Mouse (Mus musculus): Measurements from ENCODE around the gene Rprd2. TPM values are rescaled to one million over a fixed set of nuclear protein-coding genes. Genes with fewer than 3 reads are reported as not detected.
"Not testable (repeated sequence)": the region's sequence is repeated elsewhere in the genome, so short reads cannot be mapped to it uniquely, and the experiment has no call there.

Gene Rprd2
- polyA plus RNA-seq, 1 experiment from 2014 or later = 24.4 TPM

DNA sequence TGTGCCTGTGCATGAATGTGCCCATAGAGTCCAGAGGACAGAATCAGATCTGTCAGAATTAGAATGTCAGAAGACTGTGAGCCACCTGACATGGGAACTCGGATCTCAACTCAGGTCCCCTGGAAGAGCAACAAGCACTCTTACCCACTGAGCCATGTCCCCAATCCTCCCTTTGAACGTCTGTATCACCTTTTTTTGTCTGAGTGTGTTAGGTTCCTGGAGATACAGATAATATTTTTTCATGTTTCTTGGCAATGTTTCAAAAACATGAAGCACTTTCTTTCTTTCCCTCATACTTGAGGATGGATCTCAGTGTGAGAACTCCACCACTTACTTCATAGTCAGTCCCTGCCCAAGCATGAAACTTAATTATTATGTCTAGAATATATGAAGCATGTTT is 10.3 kb downstream of the Rprd2 start:
- H3K4me3 ChIP-seq = no peak overlapping the region
- peaks cover 20% of the 10 kb centered on the region for H3K36me3 ChIP-seq
- no peak overlapping the region for H3K4me2 ChIP-seq
- no peak for ATAC-seq (ENCODE audit: low FRiP score)
- H3K4me1 ChIP-seq (replicated peaks) = no peaks in the 10 kb centered on the region
- no peak overlapping the region for H3K9ac ChIP-seq
- H3K27ac ChIP-seq = no peak overlapping the region
- 65% methylated on average over 2 of the region's 2 CpGs for WGBS
- H3K9me3 ChIP-seq = no peaks in the 10 kb centered on the region
- no peaks in the 10 kb centered on the region for H3K27me3 ChIP-seq

DNA sequence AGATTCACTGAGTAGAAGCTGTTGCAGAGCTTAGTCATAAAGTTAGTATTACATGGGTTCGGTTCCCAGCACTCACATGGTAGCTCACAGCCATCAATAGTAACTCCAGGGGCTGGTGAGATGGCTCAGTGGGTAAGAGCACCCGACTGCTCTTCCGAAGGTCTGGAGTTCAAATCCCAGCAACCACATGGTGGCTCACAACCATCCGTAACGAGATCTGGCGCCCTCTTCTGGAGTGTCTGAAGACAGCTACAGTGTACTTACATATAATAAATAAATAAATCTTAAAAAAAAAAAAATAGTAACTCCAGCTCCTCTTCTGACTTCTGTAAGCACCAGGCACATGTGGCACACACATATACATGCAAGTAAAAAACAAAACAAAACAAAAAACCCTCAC is 11.0 kb downstream of the Rprd2 start:
- not testable (repeated sequence) for H3K27me3 ChIP-seq; ATAC-seq (ENCODE audit: low FRiP score); H3K4me1 ChIP-seq (replicated peaks); H3K9me3 ChIP-seq; H3K4me3 ChIP-seq; H3K9ac ChIP-seq; H3K27ac ChIP-seq; H3K4me2 ChIP-seq
- 94% methylated on average over 5 of the region's 6 CpGs for WGBS
- H3K36me3 ChIP-seq = peaks cover 20% of the 10 kb centered on the region

DNA sequence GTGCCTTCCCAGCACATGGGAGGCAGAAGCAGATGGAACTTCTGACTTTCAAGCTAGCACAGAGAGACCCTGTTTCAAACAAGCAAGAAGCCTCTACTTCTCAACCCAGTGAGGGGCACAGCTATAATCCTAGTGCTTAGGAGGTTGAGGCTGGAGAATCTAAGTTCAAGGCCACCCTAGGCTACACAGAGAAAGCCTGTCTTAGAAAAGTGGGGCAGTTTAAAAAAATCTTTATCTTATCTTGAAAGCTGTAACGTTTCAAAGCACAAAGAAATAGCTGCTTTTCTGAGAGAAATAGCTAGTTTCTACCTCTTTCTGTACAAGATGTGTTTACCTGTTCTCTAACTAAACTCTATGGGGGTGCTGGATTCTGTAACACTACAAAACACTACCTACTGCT is 12.0 kb downstream of the Rprd2 start:
- WGBS = 93% methylated on average over 1 of the region's 1 CpGs
- Histone ChIP-seq H3K27me3 (no peaks in the 10 kb centered on the region), H3K9me3 (no peaks in the 10 kb centered on the region), H3K27ac (no peak overlapping the region), H3K4me3 (no peak overlapping the region), H3K9ac (no peak overlapping the region), H3K4me1 (replicated peaks) (no peaks in the 10 kb centered on the region), H3K4me2 (no peak overlapping the region), H3K36me3 (peaks cover 16% of the 10 kb centered on the region)
- no peak for ATAC-seq (ENCODE audit: low FRiP score)

DNA sequence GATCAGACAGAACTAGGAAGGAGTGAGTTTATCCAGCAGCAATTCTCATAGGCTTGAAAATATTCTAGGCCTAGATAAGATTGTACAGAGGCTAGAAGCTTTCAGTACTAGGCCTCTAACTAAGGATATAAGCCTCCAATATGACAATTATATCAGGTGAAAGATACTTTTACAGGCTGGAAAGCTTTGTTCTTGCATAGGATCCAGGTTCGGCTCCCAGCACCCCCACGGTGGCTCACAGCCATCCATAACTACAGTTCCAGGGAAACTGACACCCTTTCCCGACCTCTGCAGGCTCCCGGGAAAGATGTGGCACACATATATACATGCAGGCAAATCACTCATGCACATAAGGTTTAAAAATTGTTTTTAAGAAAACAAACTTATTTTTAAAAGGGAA is 14.8 kb downstream of the Rprd2 start:
- H3K4me2 ChIP-seq = no peak overlapping the region
- H3K27ac ChIP-seq = no peak overlapping the region
- no peak for ATAC-seq (ENCODE audit: low FRiP score)
- H3K36me3 ChIP-seq = peaks cover 16% of the 10 kb centered on the region
- no peak overlapping the region for H3K4me3 ChIP-seq
- no peaks in the 10 kb centered on the region for H3K27me3 ChIP-seq
- H3K9me3 ChIP-seq = no peaks in the 10 kb centered on the region
- 96% methylated on average over 4 of the region's 4 CpGs for WGBS
- H3K9ac ChIP-seq = no peak overlapping the region
- no peaks in the 10 kb centered on the region for H3K4me1 ChIP-seq (replicated peaks)

DNA sequence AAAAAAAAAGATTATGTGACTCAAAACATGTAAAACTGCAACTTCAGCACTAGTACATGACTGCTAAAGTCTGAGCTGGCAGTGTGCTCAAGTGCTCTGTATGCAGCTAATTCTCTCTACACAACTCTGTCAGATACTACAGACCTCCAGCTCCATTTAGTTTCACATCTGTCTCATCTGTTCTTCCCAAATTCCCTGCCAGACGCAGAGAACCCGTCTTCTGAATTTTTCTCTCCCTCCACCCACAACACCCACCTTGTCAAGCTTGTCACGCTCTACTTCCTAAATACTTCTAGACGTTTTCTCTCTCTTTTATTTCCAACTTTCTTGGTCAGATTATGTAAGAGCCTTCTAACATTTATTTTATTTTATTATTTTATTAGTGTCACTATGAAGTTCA is 19.9 kb downstream of the Rprd2 start:
- WGBS = 90% methylated on average over 4 of the region's 4 CpGs
- H3K27me3 ChIP-seq = no peaks in the 10 kb centered on the region
- no peak overlapping the region for H3K27ac ChIP-seq
- ATAC-seq (ENCODE audit: low FRiP score) = no peak
- H3K4me2 ChIP-seq = no peak overlapping the region
- no peaks in the 10 kb centered on the region for H3K9me3 ChIP-seq
- no peak overlapping the region for H3K9ac ChIP-seq
- no peaks in the 10 kb centered on the region for H3K36me3 ChIP-seq
- no peaks in the 10 kb centered on the region for H3K4me1 ChIP-seq (replicated peaks)
- no peak overlapping the region for H3K4me3 ChIP-seq

DNA sequence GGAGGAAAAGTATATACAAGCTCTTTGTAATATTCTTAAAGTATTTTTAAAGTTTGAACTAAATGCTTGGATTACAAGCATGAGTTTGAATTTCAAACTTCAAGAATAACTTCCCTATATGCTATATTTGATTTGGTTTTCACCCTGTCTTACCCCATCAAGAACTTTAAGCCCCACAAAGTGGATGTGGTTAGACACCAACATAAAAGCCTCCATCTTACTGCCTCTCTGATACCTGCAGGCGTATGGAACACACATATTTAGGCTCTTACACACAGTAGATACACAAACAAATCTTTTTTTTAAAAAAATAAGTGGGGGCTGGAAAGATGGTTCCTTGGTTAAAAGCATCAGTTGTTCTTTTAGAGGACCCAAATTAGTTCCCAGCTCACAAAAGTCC is 24.4 kb downstream of the Rprd2 start:
- no peak overlapping the region for H3K4me2 ChIP-seq
- WGBS = 90% methylated on average over 1 of the region's 1 CpGs
- no peak overlapping the region for H3K27ac ChIP-seq
- no peak overlapping the region for H3K4me3 ChIP-seq
- no peaks in the 10 kb centered on the region for H3K36me3 ChIP-seq
- no peaks in the 10 kb centered on the region for H3K9me3 ChIP-seq
- H3K9ac ChIP-seq = no peak overlapping the region
- ATAC-seq (ENCODE audit: low FRiP score) = no peak
- H3K4me1 ChIP-seq (replicated peaks) = no peaks in the 10 kb centered on the region
- no peaks in the 10 kb centered on the region for H3K27me3 ChIP-seq

DNA sequence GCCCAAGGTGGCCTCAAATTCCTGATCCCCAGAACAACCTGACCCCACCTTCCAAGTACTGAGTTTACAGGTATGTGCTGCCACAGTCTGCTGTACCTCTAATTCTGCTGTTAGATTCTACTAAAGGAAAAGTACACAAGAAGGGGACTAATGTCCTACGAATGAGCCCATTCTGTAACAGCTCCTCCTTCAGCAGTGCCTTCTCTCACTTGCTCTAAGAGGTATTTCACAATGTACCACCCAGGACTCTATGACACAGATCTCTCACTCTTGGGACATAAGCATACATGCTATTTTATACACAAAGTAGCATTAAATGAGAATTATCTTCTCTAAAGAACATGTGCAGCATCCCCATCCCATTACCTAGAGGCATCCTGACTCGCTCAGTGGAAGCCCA is 25.0 kb downstream of the Rprd2 start:
- Histone ChIP-seq H3K4me2 (no peak overlapping the region), H3K36me3 (no peaks in the 10 kb centered on the region), H3K27me3 (no peaks in the 10 kb centered on the region), H3K9ac (no peak overlapping the region), H3K4me1 (replicated peaks) (no peaks in the 10 kb centered on the region), H3K4me3 (no peak overlapping the region), H3K27ac (no peak overlapping the region), H3K9me3 (no peaks in the 10 kb centered on the region)
- ATAC-seq (ENCODE audit: low FRiP score) = no peak
- WGBS = 83% methylated on average over 2 of the region's 2 CpGs

DNA sequence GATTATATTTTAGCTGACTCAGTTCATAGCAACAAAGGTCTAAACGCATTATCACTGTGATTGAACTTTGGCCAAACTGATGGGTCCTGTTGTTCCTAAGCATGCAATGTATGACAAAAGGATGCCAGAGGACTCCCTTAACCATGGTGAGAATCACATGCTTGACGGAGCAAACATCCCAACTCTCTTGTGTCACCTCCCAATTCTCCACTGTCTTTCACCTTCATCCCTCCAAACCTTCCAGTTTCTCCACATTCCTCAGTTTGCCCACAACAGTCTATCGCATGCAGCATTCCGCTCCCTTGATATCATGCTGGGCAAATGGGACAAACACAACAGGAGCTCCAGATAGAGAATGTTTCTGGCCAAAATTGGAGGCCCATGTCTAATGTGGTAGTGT is 33.2 kb downstream of the Rprd2 start:
- H3K4me2 ChIP-seq = no peak overlapping the region
- H3K27ac ChIP-seq = no peak overlapping the region
- no peaks in the 10 kb centered on the region for H3K27me3 ChIP-seq
- peaks cover 56% of the 10 kb centered on the region for H3K36me3 ChIP-seq
- no peak overlapping the region for H3K4me3 ChIP-seq
- H3K4me1 ChIP-seq (replicated peaks) = no peaks in the 10 kb centered on the region
- no peak for ATAC-seq (ENCODE audit: low FRiP score)
- no peaks in the 10 kb centered on the region for H3K9me3 ChIP-seq
- H3K9ac ChIP-seq = no peak overlapping the region
- 90% methylated on average over 4 of the region's 4 CpGs for WGBS

DNA sequence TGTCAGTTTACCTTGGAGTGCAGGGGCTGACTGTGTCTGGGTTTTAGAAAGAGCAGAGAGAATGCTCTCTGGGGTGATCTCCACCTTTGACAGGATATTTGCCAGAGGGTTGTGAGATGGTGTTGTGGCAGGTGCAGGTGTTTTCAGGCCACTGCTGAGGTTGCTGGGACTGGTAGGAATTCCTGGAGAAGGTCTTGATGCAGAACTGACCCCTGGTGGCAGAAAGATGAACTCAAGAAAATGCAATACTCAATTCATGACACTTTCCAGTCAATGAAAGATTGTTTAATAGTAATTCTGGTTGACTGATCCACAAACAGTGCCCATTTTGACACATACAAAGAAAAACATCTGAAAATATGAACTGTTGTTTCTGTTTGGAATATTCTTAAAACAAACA is 46.7 kb downstream of the Rprd2 start:
- Histone ChIP-seq H3K27me3 (no peaks in the 10 kb centered on the region), H3K9me3 (no peaks in the 10 kb centered on the region), H3K27ac (no peak overlapping the region), H3K4me2 (no peak overlapping the region), H3K4me3 (no peak overlapping the region), H3K36me3 (peaks cover 68% of the 10 kb centered on the region), H3K9ac (no peak overlapping the region), H3K4me1 (replicated peaks) (no peaks in the 10 kb centered on the region)
- ATAC-seq (ENCODE audit: low FRiP score) = no peak

DNA sequence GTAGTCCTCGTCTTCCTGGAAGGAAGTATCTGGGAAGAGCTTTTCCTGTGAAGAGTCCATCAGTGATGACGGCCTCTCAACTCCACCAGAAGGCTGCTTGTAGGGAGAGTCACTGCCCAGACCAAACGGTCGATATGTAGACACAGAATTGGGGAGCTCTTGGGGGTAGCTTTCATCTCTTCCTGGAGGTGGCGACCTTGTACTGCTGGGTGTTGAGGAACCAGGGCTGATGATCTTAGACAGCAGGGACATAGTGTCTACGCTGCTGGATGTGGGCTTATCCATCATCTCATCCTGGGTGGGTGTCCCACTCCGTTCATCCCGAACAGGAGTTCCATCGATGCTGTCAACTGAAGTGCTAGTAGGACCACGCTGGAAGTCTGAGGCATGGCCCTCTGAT is 53.1 kb downstream of the Rprd2 start:
- H3K27ac ChIP-seq = no peak overlapping the region
- H3K9me3 ChIP-seq = no peaks in the 10 kb centered on the region
- no peak overlapping the region for H3K4me2 ChIP-seq
- no peak for ATAC-seq (ENCODE audit: low FRiP score)
- H3K4me3 ChIP-seq = no peak overlapping the region
- no peaks in the 10 kb centered on the region for H3K27me3 ChIP-seq
- no peaks in the 10 kb centered on the region for H3K4me1 ChIP-seq (replicated peaks)
- H3K9ac ChIP-seq = no peak overlapping the region
- WGBS = 94% methylated on average over 10 of the region's 10 CpGs
- H3K36me3 ChIP-seq = peaks cover 60% of the 10 kb centered on the region

DNA sequence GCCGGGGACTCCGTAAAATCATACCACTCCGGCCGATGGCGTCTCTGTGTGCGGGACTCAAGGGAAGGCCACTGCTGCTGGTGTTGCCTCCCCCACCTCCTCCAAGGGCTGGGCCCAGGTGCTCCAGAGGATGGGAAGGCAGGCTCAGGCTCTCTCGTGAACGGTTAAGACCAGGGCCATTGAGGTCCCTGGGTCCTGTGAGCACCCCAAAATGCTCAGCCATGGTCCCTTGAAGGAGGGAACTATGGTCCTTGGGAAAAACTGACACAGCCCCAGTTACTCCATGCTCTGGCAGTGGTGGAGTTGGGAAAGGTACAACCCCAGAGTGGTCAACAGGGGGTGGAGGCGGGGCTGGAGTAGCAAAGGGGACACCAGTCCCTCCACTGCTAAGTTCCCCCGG is 54.9 kb downstream of the Rprd2 start:
- Histone ChIP-seq H3K9me3 (no peaks in the 10 kb centered on the region), H3K4me2 (no peak overlapping the region), H3K9ac (no peak overlapping the region), H3K4me1 (replicated peaks) (no peaks in the 10 kb centered on the region), H3K4me3 (no peak overlapping the region), H3K27me3 (no peaks in the 10 kb centered on the region), H3K27ac (no peak overlapping the region), H3K36me3 (peaks cover 50% of the 10 kb centered on the region)
- 72% methylated on average over 10 of the region's 10 CpGs for WGBS
- no peak for ATAC-seq (ENCODE audit: low FRiP score)

DNA sequence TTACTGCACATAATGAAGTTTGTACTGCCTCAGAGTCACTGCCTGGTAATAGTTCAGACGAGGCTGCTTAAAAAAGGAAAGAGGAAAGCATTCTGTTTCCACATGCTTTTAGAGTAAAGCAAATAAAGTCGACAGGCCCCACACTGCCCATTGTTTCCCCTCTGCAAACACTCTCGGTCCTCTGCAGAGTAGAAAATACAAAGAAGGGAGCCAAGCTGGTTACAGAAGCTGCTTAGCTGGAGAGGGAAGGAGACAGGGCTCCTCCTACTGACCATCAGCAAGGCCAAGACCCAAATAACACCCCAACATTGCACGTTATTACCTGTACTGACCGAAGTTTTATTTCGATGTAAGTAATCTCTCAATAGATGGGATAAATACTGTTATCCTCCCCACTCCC is 55.7 kb downstream of the Rprd2 start:
- Histone ChIP-seq H3K36me3 (peaks cover 41% of the 10 kb centered on the region), H3K27me3 (no peaks in the 10 kb centered on the region), H3K9ac (no peak overlapping the region), H3K9me3 (no peaks in the 10 kb centered on the region), H3K4me1 (replicated peaks) (no peaks in the 10 kb centered on the region), H3K4me2 (no peak overlapping the region), H3K27ac (no peak overlapping the region), H3K4me3 (no peak overlapping the region)
- no peak for ATAC-seq (ENCODE audit: low FRiP score)
- 44% methylated on average over 6 of the region's 6 CpGs for WGBS

DNA sequence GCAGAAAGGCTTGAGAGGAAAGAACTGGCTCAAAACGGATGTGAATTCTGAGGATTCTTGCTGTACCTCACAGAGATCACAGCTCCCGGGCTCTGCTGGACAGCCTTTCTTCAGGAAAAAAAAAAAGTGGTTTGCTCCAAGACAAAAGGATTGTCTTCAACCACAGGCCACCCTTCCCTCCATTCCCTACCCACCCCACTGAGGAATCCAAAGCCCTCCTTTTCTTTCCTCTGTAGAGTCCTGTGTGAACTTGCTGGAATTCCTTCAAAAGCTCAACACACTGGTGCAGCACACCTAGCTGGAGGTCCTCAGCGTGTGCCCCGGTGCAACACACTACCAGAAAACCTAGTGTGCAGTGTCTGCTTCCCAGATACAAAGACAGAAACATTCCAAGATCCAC is 56.9 kb downstream of the Rprd2 start:
- 52% methylated on average over 4 of the region's 4 CpGs for WGBS
- Histone ChIP-seq H3K36me3 (peaks cover 36% of the 10 kb centered on the region), H3K9ac (no peak overlapping the region), H3K27me3 (no peaks in the 10 kb centered on the region), H3K4me2 (no peak overlapping the region), H3K9me3 (no peaks in the 10 kb centered on the region), H3K4me1 (replicated peaks) (no peaks in the 10 kb centered on the region), H3K4me3 (no peak overlapping the region), H3K27ac (no peak overlapping the region)
- ATAC-seq (ENCODE audit: low FRiP score) = no peak

DNA sequence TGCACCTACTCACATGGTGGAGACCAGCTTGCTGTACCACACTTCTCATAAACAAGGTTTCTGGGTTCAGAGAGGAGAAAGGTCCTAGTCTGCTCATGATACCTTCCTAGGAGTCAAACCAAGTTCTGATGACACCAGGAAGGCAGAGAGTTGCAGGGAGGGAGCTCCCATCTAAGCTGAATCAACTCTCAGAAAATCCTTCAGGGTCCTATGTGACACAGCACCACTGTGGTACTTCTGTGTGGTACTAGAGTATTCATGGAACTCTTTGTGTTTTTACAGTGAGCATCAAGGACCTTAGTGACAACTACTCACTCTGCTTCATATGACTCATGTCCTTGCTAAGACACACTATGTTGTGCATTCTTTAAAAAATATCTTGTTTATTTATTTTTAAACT is 58.0 kb downstream of the Rprd2 start:
- Histone ChIP-seq H3K4me2 (no peak overlapping the region), H3K27me3 (no peaks in the 10 kb centered on the region), H3K9ac (no peak overlapping the region), H3K9me3 (no peaks in the 10 kb centered on the region), H3K4me1 (replicated peaks) (no peaks in the 10 kb centered on the region), H3K27ac (no peak overlapping the region), H3K4me3 (no peak overlapping the region), H3K36me3 (peaks cover 25% of the 10 kb centered on the region)
- no peak for ATAC-seq (ENCODE audit: low FRiP score)
